Mouse (Mus musculus) spleen, postnatal 4 days (tissue): ENCODE measurements around the gene Prss33.

Experiments used
- DNase-seq, 2 experiments: peaks; one replicate each; pipeline ENCODE4 v3.0.0; 2022; ENCODE audit warnings: low spot score in 2 of 2

The Prss33 gene

DNA sequence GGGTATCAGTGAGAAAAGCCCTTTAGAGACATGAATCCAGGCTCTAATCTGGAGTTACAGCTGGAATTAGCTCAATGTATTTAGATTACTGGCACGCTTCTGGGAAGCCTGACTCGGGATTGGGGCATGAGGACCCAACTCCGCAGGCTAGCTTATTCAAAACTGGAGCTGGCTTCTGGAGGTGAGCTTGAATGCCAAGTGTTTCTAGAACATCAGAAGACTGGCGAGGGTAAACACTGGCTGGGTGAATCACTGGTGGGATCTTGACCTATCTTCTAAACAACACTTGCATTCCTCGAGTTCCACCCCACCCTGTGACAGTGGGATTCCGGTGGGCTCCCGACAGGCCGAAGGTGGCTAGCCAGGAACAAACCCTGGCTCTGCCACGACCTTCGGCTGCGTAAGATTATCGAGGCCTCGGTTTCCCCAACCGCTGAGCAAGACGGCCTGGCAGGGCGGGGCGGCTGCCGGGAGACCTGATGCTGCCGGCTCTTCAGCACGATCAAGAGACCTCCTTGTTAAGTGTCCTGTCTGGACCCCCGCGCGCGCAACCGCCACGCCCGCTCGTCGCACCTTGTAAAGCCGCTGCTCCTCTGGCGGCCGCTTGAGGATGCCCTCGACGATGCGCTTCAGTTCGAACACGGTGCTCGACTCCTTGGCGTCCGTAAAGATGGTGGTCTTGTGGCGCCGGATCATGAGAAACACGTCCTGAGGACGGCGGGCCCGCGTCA lies 7.4 kb downstream of the Prss33 start:
- peak; percentile 62 to 84 for DNase-seq

DNA sequence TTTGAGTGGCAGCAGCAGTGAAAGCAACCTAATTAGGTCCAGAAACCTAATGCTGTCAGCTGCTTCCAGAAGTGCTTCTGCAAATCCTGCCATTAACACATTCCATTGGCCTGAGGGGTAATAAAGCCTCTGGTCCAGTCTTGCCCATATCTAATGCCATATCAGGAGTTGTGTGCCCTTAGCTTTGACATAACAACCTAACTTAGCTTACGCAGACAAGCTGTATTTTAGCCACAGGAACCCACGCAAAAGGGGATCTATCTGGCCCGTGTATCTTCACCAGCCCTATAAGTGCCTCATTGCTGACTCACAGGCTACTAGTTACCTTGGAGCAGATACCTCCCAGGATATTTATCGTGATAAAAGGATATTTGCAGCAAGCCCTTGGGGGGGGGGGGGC lies 10.3 kb downstream of the Prss33 start:
- DNase-seq, result no peak

DNA sequence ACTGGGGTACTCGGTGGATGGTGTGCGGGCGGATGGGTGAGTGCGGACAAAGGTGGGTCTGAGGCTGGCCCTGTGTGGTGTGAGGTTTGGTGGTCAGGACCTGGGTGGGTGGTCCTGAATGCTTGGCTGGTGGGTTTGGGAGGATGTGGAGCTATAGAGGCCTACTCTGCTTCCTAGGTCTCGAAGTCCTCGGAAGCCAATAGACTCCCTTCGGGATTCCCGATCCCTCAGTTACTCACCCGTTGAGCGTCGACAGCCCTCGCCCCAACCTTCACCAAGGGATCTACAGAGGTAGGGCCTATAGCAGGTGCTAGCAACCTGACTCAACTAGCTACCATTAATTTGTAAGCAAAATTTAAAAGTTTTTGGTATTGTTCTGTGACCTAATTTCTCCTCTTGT lies 12.2 kb downstream of the Prss33 start:
- no peak for DNase-seq

DNA sequence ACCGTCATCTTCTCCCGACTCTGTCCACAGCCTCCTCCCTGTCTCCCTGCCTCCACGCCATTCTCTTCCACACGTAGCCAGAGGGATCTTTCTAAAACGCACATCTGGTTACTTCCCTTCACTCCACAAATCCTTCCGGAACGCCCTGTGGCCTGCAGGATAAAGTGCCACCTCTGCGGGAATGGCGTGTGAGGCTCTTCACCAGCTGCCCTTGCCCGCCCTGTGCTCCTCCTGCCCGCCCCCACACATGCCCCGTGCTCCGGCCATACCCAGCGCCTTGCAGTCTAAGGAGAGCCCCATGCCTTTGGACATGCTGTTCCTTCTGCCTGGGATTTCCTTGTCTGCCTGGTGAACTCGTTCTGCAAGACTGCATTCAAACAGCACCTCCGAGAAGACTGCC lies 12.8 kb downstream of the Prss33 start:
- no peak for DNase-seq

DNA sequence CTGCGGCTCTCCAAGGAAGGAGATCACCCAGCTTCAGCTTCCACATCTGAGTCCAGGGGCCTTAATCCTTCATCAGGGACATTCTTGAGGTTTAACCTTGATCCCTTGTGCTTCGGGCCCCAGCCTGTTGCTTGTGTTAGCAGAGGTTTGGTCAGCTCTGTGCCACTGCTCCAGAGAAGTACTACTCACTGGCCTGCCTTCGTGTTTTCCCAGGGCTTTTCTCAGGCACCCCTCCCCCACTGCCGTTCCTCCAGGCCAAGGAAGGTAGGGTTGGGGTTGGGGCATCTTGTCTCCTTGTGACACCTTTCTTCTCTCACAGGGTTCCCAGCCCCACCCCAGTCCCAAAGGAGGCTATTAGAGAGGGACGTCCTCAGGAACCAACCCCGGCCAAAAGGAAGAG lies 13.8 kb downstream of the Prss33 start:
- DNase-seq, result no peak

DNA sequence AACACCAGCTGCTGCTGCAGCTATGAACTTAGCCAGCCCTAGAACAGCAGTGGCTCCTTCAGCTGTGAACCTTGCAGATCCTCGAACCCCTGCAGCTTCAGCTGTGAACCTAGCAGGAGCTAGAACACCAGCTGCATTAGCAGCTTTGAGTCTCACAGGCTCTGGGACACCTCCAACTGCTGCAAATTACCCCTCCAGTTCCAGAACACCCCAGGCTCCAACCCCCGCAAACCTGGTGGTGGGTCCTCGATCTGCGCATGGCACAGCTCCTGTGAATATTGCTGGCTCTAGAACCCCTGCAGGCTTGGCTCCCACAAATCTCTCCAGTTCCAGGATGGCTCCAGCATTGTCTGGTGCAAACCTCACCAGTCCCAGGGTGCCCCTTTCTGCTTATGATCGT lies 15.1 kb downstream of the Prss33 start:
- no peak for DNase-seq

DNA sequence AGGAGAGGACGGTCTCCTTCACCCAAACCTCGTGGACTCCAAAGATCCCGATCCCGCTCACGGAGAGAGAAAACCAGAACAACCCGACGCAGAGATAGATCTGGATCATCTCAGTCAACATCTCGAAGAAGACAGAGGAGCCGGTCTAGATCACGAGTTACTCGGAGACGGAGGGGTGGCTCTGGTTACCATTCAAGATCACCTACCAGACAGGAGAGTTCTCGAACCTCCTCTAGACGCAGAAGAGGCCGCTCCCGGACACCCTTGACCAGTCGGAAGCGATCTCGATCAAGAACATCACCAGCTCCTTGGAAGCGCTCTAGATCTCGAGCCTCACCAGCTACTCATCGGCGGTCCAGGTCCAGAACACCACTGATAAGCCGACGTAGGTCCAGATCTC lies 16.6 kb downstream of the Prss33 start:
- no peak for DNase-seq

DNA sequence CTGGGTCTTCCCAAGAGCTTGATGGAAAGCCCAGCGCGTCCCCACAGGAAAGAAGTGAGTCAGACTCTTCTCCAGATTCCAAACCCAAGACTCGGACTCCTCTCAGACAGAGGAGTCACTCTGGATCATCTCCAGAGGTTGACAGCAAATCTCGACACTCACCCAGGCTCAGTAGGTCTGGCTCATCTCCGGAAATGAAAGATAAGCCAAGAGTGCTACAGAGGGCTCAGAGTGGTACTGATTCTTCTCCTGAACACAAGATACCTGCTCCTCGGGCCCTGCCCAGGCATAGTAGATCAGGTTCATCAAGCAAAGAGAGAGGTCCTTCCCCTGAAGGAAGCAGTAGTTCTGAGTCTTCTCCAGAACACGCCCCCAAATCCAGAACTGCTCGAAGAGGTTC lies 17.3 kb downstream of the Prss33 start:
- no peak for DNase-seq

DNA sequence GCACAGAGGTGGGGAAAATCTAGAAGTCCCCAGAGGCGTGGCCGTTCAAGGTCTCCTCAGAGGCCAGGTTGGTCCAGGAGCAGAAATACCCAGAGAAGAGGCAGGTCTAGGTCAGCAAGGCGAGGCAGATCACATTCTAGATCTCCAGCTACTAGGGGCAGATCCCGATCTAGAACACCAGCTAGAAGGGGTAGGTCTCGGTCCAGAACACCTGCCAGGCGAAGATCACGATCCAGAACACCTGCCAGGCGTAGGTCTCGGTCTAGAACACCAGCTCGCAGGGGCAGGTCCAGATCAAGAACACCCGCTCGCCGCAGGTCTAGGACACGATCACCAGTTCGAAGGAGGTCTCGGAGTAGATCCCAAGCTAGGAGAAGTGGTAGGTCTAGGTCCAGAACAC lies 20.2 kb downstream of the Prss33 start:
- no peak for DNase-seq

DNA sequence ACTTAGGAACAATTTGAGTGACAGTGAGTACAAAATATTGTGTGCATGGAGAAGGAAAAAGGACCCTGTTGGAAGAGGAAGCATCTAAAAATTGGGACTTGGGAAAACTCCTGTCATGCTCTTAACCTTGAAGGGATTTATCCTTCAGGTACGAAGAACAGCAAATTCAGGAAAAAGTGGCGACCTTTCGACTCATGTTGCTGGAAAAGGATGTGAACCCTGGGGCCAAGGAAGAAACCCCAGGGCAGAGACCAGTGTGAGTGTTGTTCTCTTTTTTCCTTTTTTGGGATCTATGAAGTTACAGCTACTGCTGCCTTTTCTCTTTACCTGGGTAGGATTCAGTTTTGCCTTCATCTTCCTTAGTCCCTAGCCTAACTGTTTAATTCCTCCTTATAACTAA lies 27.9 kb downstream of the Prss33 start:
- no peak for DNase-seq

DNA sequence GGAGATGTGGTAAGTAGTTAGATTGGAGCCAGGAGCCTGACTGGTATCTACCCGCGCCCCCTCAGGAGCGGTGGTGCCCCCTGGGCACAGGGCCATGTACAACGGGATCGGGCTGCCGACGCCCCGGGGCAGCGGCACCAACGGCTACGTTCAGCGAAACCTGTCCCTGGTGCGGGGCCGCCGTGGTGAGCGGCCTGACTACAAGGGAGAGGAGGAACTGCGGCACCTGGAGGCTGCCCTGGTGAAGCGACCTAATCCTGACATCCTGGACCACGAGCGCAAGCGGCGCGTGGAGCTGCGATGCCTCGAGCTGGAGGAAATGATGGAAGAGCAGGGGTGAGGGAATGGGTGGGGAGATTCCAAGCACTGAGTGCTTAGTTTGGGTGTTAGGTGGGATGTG lies 29.0 kb downstream of the Prss33 start:
- no peak for DNase-seq

DNA sequence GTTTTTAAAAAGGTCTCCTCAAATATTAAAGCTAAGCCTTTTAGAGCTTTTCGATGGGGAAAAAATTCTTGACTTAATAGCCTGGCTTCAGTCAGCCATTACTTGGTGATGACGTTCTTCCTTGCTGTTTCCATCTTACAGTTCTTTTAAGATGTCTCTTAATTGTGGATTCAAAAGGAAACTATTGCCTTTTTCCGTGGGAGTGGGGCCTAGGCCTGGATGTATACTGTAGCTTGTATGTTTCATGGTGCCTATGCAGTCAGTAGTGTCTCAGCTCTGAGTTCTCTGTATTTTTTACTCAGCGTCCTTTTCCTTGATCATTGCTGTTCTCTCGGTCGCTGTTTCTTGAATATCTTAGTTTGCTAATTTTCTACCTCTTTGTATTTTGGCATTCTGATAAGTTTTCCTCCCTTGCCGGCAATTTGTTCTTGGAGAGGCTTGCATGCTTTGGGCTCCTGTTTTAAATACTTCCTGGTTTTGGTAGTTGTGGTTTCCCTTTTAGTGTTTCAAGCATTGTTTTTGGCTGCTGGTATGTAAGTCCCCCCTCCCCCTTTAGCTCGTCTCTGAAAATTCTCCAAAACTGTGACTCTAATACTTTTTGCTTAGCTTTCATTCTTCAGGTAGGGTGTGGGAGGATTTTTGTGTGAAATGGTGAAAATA lies 31.3 kb downstream of the Prss33 start:
- no peak for DNase-seq

DNA sequence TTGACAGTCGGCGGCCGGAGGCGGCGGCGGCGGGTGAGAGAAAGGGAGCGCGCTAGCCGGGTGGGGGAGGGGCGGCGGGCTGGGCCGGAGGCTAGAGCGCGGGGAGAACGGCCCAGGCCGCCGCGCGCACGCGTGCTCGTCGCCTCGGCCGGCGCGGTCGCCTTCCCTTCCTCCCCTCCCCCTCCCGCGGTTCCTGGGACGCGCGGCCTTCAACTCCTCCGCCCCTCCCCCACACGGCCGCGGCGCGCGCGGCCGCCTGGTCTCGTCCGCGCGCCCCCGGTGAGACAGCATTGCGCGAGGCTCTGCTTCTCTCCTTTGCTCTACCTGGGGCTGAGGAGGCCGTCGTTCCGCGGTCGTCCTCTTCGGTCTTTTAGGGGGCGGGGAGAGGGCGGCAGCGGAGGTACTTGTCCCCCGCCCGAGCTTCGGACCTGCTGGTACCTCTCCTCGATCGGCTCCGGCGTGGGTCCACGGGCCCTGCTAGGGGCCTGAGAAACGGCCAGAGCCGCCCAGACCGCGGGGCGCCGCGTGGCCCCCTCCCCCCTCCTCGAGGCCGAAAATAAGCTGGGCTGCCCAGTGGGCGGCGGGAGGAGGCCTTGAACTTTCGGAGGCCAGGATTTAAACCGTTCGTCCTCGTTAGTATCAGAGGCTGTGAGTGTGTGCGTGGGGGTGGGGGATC lies 32.4 kb downstream of the Prss33 start:
- DNase-seq, result peak; percentile 85 to 94

DNA sequence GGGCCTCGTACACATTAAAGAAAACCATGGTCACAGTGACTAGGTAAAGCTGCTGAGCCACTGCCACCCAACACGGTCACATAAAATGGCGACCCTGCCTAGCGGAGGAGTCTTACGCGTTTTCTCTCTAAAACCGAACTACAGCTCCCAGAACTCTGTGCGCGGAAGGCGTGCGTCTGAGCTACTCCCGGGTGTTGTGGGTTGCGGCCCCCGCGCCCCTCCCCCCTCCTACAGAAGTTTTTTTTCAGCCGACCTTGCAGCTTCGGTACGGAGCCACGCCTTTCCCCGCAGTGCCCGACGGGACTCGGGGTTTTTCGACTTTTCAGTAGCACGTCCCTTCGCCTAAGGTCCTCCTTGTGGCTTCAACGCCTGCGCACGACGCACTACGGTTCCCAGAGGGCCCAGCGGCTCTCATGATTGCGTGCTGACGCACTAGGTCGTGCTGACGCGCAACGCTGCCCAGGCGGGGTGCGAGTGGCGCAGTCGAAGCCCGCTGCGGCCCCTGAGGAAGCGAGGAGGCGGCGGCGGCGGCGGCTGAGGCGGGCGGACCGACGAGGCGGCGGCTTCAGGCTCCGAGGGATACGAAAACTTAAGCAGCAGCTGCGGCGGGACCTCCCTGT lies 33.0 kb downstream of the Prss33 start:
- DNase-seq, result peak; percentile 94 to 95

DNA sequence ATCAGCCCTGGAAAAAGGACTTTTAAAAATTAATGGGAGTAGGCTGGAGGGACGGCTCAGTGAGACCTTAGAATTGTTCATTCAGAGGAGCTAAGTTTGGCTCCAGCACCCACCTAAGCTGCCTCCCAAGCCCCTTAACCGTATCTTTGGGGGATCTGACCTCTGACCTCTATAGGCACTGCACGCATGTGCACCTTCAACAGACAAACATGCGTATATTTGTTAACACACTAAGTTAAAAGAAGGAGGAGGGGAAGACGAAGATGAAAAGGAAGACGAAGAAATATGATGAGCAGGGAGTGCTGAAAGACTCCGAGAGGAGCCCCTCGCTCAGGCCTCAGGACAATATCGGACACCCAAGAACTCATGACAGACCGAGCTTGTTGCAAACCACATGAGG lies 34.2 kb downstream of the Prss33 start:
- DNase-seq, result no peak

DNA sequence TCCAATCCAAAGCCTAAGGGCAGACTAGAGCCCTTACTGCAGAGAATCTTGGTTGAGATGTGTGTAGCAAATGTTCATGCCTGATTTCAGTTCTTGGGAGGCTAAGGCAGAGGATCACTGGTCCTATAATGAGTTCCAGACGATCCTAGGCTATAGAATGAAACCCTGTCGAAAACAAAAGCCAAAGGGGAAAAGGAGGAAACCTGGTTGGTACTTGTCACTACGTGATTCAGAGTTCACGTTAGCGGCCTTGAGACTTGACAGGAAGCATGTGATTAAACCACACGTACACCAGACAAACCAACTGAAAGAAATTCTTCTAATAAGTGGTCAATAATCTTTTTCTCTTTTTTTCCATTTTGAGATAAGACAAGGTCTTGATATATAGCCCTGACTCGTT lies 38.5 kb downstream of the Prss33 start:
- DNase-seq, result no peak

DNA sequence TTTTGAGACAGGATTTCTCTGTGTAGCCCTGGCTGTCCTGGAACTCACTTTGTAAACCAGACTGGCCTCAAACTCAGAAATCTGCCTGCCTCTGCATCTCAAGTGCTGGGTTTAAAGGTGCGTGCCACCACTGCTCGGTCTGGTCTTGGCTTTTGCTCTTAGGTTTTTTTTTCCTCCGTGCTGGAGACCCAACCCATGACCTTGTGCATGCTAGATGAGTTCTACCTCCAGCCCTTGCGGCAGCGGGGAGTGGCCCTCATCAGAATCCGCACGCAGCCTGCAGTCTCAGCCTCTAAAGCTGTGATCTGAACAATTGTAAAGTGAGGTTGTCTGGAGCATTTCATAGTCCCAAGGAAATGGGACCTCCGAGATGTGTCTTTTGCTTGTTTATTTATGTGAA lies 40.5 kb downstream of the Prss33 start:
- DNase-seq, result no peak

DNA sequence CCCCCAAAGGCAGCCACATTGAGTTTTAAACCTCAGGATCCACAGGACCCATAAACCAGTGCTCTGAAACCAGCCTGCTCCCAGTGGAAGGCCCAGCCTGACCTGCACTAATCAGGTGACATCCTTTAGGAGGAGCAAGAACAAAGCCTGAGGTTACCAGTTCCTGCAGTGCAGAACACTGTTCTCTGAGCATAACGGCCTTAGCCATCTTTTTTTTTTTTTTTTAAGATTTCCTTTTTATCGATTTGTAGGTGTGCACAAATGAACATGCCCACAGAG lies 44.8 kb downstream of the Prss33 start:
- no peak for DNase-seq

DNA sequence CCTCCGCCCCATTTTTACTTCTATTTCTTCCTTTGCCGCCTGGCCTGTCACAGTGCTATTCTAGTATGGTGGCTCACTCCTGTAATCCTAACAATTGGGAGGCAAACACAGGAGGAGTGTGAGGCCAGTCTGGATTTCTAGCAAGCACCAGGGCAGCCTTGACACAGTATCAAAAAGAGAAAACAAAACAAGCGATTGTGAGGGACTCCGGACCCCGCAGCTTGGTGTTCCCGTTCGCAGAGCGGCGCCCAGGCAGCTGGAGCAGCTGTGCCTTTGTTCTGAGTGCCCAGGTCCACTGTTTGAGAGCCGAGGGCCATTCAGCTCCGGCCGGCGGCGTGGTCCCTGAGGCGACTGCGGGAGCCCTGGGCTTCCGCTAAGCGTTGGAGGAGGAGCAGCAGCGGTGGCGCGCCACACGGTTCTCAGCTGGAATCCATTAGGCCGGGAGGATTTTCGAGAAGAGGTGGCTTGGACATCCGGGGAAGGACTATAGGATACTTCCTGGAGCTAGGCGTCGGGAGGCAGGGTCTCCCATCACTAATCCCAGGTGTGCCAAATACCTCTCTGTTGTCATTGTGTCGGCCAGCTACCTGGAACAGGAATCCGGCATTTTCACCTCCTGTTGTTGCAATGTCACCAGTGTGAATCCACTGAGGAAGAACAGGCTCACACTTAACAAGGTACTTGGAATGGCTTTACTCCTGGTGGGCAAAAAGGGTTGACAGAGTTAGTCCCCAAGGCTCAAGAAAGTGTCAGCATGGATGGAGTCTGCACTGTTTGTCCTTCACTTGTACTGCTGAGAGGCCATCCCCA lies 45.4 kb downstream of the Prss33 start, which contains the start of gene Srrm2:
Srrm2 (plus strand) TSS at position 264 of the 810 bp plus-strand sequence.
- peak; percentile 48 to 82 for DNase-seq

DNA sequence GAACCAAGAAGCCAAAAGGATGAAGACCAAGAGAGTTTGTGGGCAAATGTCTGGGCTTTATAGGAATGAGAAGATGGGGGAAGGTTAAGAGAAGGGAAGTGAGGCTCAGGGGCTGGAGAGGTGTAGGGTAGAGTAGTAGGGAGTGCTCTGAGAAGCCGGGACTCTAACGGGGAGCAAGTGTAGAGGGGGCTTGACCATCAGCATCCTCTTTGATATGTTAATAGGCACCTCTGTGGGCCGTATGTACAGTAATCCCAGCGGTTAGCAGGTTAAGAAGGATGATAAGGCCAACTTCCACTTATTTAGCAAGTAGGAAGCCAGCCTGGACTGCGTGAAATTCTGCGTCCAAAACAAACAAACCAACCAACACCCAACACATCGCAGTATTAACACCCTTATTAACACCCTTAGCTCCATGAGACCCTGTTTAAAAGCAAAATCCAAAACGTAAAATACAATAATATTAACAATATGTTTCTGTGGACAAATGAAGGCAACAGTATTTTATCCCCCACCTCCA lies 46.0 kb downstream of the Prss33 start:
- DNase-seq, result no peak

DNA sequence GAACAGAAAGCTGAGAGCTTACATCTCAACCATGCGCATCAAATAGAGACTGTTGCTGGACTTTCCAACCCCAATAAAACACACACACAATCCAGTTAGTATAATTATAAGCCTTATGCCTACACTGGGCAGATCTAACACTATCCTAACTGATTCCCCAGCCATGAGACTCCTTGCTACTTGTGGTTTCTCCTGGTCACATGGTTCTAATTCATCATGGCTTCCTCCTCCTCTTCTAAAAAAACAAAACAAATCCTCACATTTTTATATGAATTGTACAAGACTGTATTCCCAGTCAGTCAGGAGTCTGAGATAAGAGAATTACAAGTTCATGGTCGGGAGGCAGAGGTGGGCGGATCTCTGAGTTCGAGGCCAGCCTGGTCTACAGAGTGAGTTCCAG lies 46.9 kb downstream of the Prss33 start:
- no peak for DNase-seq

DNA sequence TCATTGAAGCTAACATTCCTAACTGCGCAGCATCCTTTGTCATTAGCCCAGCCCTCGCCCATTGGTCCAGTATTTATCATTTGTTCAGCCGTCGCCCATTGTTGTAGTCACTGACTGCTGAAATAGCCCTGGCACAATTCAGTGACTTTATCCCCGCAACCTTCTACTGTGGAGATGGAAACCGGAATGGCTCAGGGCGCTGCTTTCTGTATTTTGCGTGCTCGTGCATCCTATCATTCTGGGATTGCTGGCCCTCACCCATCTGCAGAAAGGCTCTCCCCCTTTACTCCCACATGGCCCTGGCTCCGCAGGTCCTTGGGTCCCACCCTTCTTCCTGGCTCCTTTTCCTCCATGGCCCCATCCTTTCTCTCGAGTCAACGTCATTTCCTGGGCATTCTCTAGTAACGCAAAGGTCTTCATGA lies 49.3 kb downstream of the Prss33 start:
- no peak for DNase-seq
